Mouse (Mus musculus) megakaryocyte, embryonic 14.5 days (primary cell): ENCODE measurements at regions not wholly inside any gene's neighbourhood (a gene's known extent, or its start where the extent isn't known, plus 50 kb on each side); places are given as distances from the start of the nearest gene placed in this dataset.

Experiments used
- FLI1 ChIP-seq: IDR thresholded peaks from 2 replicates; pipeline ENCODE4 v1.6.1; 2012; ENCODE audit warnings: low read length, inconsistent platforms, mixed read lengths
- GATA1 ChIP-seq: IDR thresholded peaks from 3 replicates; pipeline ENCODE4 v1.6.1; 2012; ENCODE audit warnings: mixed read lengths, low read length, inconsistent platforms, borderline replicate concordance

- TF ChIP-seq GATA1: no peak
- no peak for TF ChIP-seq FLI1
These were observed 71.0 kb upstream of the Nrip1 start for GRCm38 (mm10) chr16:76444668-76445067.
